Mouse (Mus musculus) spleen, postnatal 36 days (tissue): ENCODE results near the gene Cep295nl.
"Not testable (repeated sequence)": the region's sequence is repeated elsewhere in the genome, so short reads cannot be mapped to it uniquely, and the experiment has no call there.

Experiments
- DNase-seq, 2 experiments: peaks; one replicate each; pipeline ENCODE4 v3.0.0; 2022; ENCODE audit warnings: low spot score in 2 of 2, mixed read lengths in 1 of 2

Cep295nl gene

DNA sequence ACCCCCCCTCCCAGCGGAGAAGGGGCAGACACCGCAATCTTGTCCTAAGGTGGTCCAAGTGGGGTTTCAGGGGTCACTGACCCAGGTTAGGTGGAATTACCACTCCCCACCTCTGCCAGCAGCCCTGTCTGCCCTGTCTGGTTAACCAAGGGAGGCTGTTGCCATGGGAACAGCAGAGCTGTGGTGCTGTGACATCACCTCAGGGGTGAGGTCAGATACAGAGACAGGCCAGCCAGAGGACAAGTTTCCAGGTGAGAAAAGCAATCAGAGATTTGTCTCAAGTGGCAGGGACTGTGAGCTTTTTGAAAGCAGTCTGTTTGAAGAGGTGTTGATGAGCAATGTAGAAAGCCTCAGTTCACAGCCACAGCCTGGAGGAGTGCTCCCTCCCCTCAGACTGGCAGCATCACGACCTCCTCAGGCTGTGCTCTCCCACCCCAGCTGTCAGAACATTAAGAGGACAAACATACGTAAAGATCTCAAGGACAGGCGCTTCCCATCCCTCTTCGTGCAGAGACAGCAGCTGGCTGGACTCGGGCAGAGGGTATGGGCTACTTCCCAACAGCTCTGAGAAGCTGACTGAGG is at the start of gene Cep295nl:
Gene Cep295nl (minus strand): TSS at position 101 of the 582 bp plus-strand sequence.
- DNase-seq, result peak in 1 of 2 experiments; percentile 26

DNA sequence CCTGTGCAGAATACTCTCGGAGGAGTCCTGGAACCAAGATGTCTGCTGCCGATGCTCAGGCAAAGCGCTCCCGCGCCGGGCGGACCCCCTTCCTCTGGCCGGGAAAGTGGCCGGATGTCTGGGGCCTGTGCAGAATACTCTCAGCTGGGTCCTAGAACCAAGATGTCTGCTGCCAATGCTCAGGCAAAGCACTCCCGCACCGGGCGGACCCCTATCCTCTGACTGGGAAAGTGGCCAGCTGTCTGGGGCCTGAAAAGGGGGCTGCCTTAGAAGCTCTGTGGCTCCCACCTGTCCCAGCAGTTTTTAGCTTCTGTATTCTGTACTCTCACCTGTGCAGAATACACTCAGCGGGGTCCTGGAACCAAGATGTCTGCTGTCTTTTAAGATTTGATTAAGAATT is 45.5 kb upstream of the Cep295nl start:
- not testable (repeated sequence) for DNase-seq

DNA sequence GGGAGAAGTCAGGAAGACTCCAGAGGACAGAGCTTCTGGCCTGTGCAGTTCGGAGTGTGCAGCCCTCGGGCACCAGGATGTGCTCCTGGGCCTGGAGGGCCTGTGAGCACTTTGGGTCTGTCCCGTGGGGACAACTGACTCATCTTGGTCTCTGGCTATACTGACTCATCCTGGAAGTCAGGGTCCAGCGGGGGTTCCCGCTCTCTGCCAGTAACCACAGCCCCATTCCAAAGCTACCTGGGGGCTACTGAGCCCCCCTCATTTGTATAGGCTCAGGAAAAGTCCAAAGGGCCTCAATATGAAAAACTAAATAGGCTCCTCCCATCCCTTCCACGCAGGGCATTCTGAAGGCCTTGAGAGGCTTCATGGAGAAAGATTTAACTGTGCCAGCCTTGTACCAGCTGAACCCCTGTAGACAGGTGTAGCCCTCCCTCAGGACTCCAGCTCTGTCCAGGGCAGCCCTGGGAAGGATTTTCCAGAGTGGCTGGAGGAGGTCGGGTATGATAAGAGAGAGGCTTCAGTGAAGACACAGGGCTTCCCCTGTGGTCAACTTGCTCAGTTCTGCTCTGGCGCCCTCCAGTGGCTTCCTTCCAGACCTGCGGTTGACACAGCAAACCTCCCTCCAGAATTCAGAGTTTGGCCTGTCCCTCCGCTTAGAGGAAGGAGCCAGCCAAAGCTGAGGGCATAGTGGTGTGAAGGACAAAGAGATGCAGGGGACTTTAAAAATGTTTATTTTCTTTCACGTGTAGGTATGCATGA is 37.1 kb upstream of the Cep295nl start:
- DNase-seq, result peak; percentile 59 to 70

DNA sequence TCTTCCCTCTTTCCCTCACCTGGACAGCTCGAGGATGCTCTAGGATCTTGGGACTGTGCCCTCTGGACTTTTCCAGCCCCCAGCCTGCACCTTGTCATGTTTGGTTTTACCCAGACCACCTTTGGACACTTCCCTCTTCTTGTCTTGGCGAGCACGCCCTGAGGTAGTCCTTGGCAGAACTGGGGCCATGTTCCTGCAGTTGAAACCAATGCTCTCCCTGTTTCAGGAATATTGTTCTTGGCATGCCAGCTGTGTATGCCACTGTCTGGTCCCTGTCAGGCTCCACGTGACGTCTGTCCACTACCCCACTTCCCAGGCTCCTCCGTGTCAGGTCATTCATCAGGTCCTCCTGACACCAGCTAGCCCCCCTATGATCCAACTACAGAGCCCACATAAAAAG is 36.4 kb upstream of the Cep295nl start:
- no peak for DNase-seq

DNA sequence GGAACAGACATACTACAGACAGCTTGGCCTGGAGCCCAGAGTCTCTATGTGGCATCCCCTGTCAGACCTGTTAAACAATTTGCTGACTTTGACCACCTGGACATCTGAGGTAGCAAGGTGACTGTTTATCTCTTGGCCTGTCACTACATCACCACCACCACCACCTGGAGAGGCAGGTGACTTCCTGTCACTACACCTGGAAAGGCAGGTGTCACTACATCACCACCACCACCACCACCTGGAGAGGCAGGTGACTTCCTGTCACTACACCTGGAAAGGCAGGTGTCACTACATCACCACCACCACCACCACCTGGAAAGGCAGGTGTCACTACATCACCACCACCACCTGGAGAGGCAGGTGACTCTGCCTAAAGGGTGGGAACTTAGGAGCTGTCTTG is 34.0 kb upstream of the Cep295nl start:
- not testable (repeated sequence) for DNase-seq

DNA sequence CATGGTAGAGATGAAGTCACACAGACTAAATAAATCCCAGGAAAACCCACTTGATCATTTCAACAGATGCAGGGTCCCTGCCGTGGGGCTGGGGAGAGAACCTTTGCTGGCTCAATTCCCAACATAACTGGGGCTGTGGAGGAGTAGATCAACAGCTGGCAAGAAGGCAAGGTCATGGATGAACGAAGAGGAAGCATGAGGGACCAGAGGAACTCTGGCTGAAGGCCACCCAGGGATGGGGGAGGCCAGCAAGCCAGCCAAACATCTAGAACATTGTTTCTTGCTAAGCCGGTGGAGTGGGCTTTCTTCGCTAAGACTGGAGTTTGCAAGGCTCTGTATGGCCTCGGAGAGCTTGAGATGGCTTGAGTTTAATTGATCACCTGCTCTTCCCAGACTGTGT is 33.6 kb upstream of the Cep295nl start:
- DNase-seq, result no peak

DNA sequence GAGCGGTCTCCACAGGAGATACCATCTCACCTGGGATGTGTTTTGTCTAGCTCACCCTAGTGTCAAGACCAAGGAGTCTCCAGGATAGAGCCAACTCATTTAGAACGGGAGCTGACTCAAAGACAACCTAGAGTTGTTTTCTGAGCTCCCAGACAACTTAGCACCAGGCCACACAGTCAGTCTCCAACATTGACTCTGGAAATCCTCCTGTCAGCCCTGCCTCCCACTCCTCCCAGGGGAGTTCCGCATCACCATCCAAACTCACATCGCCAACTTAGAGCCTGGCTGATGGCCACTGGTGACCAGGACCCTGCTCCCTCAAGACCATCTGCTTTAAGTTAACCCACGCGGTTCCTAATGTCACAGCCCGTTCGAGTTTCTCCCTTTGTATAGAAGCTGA is 33.2 kb upstream of the Cep295nl start:
- DNase-seq, result no peak

DNA sequence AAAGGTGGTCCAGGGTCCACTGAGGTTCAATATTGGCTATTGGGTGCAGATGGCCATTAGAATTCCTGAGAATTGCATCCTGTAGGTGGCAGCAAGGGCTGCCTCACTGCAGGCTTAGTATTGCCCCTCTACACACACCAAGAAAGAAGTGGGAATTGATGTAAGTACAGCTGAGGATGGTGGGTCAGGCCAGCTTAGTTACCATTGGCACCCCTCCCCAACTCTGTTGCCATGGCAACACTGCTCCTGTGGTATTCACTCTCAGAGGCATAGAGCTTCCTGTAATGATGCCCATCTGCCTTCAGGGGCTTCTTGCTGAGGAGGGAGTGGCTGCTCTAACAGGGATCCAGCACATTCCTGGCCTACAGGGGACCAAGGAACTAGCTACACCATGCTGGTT is 32.7 kb upstream of the Cep295nl start:
- no peak for DNase-seq

DNA sequence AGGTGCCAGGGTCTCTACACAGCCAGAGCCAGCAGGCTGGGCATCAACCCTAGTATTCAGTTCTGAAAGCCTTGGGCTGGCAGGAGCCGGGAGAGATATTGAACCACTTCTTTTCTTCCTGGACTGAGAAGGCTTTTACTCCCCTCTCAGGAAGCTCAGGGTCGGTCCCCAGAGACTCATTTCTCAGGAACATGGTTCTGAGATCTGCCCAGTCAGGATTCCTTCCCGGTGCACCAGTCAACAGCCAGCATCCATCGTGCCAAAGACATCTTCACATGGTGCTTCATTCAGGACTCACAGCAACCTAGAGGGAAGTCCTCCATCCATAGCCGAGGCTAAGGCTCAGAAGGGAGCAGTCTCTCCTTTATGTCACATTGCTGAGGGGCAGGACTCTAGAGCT is 32.2 kb upstream of the Cep295nl start:
- DNase-seq, result no peak

DNA sequence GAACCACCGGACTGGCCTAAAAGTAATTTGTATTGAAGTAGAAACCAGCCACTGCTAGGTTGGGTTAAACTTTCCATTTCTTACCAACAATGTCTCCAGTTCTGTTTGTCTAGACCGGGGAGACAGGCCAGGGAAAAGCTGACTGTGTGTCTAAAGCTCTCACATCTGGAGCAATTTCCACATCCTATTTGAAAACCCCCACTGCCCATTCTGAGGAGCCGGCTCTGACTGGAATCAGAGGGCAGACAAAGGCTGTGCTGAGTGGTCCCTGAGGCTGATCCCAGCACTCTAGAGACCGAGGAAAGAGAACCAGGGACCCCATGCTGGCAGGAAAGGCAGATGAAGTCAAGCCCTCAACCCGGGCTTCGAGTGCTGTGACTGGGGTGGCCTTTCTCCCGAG is 30.3 kb upstream of the Cep295nl start:
- DNase-seq, result no peak

DNA sequence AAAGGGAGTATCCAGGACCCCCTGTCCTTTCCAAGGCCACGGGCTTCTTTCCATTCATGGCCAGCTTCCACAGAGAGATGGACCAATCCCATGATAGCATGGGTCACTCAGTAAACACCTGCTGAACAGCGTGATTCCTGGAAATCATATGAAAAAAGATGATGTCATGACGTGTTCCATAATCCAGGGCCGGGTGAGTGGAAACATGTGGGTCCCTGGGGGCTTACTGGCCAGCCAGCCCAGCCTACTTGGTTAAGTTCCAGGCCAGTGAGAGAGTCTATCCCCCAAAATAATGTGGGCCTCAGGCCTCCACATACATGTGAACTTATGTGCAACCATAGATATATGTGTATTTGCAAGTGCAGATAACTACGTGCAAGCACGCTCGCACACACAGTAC is 29.6 kb upstream of the Cep295nl start:
- DNase-seq, result no peak

DNA sequence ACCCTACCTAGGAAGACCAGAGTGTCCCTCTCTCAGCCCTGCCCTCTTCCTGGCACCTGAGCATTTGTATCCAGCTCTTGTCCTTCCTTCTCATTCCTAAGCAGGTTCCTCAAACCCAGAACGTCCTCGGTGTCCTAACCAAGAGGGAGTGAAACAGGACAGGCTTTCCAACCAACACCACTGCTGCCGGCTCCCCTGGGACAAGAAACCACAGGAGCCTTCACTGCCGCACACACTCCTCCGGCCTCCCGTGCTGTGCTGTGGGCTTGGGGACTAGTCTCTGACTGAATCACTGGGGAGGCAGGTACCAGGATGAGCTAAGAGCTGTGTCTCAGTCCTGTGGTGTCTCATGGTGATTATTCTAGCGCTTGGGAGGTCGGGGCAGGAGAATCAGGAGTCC is 27.4 kb upstream of the Cep295nl start:
- no peak for DNase-seq

DNA sequence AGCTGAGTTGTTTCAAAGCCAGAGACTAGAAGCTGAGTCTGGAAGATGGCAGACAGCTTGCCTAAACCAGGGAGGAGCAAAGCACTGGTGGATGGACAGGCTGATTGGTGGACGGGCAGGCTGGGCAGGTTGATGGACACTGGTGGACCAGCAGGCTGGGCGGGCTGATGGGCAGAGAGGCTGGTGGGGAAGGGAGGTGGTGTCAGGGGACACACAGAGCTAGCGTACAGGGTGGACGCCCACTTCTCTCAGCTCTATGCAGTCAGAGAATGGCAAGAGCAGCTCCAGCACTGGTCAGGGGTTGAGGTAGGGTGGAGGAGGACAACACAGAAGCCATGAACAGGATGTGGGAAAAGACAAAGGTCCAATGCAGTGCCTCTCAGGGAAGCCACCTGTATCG is 27.0 kb upstream of the Cep295nl start:
- DNase-seq, result no peak

DNA sequence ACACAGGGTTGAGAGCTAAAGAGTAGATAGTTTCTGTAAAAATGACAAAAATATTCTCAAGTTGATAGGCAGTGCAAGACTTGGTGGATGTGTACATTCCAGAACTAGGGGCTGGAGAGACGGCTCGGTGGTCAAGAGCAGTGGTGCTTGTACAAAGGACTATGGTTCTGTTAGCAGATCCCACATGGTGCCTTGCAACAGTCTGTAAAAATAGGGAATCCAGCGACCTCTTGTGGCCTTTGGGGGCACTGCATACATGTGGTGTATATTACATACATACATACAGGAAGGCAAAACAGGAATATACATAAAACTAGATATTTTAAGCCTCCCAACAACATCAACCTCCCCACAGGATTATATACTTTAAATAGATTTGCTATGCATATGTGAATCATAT is 26.0 kb upstream of the Cep295nl start:
- DNase-seq, result no peak

DNA sequence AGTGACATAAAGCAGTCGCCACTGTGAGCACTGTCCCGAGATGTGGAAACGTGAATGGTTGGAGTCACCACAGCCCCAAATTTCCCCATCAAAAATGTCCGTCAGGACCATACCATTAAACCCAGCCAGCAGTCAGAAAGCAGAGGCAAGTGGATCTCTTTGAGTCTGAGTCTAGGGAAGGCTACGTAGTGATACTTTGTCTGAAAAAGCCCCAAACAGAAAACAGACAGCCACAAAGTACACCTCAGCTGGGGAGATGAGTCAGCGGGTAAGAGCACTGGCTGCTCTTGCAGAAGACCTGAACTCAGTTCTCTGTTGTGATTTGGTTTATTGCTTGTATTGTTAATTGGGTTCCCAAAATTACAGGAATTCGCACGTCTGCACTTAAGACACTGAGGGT is 24.3 kb upstream of the Cep295nl start:
- DNase-seq, result no peak

DNA sequence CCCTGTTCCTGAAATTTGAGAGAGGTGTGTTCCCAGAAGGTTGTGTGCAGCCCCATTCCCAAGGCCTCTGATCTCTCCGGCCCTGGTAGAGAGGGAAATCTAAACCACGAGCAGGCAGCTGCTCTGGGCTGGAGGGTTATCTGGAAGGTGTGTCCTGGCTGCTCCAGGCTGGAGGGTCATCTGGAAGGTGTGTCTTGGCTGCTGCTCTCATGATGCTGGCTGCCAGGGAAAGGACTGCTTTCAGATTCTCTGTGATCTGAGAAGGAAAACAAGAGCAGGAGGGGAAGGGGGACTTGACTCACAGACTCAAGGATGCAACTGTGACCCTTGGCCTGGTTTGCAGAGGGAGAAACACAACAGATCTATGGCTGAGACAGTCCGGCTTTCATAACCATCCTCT is 23.8 kb upstream of the Cep295nl start:
- DNase-seq, result no peak

DNA sequence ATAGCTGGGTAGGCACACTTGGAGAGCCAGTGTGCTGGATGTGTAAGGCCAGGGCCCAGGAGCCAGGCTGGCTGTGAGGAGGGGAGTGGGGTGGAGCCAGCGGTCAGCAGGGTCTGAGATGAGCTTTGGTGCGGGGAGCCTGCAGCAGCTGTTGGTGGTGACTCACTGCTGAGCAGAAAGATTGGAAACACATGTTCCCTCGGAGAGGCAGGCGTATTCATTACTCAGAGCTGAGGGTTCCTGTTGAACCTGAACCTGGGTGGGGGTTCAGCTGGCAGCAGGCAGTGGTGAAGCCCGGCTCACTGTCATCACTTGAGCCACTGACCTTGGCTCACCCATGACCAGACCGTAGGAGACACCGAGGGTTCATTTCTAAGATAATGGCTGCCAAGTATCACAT is 22.9 kb upstream of the Cep295nl start:
- no peak for DNase-seq

DNA sequence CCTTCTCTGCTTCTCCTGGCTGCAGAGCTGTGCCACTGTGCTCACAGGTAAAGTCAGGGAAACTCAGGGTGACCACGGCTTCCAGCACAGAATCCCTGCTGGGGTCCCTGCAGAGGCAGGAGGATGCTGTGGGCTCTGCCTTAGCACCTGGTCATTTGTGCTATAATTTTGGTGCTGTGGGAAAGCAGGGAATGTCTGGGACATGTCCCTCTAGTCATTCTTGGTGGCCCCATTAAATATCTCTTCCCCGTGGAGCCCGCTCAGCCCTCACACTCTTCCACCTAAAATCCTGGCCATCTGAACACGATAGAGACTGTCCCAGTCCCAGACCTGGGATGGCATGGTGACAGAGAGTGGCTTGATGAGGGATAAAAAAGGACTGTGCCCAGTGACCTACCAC is 21.7 kb upstream of the Cep295nl start:
- no peak for DNase-seq

DNA sequence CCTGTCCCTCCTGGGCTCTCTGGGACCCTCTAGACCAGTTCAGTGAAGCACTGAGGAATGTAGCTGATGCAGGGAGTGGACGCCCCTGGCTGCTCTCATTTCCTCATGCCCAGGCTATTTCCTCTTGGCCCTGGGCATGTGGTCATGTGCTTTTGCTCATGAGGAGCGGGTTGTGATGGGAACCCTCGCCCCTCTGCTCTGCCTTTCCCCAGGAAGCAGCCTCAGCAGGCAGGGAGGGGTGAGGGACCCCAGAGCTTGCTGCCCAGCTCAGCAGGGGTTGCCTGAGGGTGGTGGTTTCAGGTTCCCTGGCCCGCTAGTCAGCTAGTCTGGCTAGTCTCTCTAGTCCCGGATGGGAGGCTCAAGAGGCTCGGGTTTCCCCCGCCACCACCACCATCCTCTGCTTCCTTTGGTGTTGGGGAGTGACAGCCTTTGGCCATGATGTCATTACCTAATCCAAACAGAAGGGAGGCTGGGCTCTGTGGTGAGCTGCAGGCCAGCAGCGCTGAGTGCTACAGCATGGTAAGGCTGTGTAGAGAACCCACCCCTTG is 20.7 kb upstream of the Cep295nl start:
- DNase-seq, result peak in 1 of 2 experiments; percentile 29

DNA sequence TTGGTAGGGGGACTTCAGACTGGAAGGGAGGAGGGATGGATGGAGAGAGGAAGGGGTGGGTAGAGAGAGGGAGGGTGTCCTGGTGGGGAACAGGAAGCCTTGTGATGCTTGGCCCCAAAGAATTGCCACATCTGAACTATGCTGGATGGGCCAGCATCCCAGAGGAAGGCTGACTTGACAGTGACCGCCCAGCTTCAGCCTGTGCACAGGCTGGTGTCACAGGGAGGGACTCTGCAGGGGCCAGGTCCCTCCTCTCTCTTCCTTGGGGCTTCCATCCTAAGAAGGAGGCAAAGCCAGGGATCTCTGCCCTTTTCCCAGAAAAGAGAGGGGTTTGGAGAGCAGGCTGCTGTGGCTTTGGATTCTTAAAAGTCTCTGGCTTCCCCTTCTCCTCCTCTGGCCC is 20.2 kb upstream of the Cep295nl start:
- DNase-seq, result no peak

DNA sequence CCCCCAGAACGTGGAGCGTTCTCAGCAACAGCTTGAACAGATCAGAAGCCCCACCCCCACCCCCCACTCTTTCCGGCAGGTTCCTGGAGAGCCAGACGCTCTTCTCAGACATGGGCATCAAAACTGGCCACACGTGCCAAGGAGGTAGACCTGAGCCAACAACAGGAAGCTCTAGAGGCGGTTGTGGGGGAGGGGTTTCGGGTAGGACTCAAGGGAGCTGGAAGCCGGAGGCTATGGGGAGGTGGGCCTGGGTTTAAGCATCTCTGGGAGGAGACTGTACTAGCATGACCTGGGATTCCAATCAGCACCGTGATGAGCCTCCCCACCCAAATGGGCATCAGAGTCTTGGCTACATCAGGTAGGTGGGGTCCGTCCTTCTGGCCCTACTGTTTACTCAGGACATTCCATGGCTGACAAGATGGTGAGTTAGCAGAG is 18.6 kb upstream of the Cep295nl start:
- no peak for DNase-seq

DNA sequence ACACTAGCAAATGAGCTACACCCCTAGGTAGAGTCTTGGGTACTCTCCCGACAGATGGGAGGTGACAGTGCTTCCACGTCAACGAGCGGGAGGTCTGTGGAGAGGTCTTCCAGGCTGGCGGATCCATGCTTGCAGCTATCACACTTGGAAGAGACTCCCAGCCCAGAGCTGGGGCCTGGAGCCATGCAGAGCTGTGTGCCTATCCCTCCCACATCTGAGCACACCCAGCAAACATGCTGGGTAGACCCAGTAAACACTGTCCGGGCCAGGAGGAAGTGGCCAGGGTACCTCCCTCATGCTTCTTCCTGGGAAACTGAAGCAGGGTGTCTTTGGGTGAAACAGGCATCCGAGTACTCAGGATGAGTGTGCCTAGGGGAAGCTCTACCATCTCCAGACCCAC is 18.2 kb upstream of the Cep295nl start:
- DNase-seq, result no peak

DNA sequence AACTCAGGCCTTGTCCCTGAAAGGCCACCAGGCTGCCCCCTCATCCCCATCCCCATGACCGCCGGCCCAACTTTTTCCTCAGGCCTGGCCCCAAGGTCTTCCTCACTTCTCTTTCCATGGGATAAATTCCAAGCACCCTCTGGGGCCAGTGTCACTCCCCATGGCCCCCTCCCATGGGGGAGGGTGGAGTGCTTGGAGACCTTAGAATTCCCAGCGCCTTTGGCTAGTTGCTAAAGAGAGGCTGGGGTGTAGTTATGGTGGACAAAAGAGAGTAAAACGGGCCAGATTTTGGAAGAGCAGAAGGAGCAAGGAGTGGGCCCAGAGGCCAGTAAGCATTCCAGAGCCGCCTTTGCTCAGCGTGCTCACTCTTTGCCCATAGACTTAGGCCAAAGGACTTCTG is 13.3 kb upstream of the Cep295nl start, which contains the start of gene Timp2:
Gene Timp2 (minus strand): TSS at position 101 of the 400 bp plus-strand sequence.
- DNase-seq, result no peak
